Mouse (Mus musculus) liver, embryonic 14.5 days (tissue): ENCODE data around the gene Rpn1. TPM values are rescaled to one million over a fixed set of nuclear protein-coding genes. Genes with fewer than 3 reads are reported as not detected.

Source experiments
- ATAC-seq: fragments of 200-750 bp; cut with Nextera tagmentation; 2 replicates; pipeline ENCODE4 v1.8.0; 2017; ENCODE audit warnings: moderate number of reproducible peaks, mild to moderate bottlenecking, moderate library complexity; ENCODE audit not compliant: insufficient read depth
- DNase-seq, 3 experiments: peaks; one replicate each; pipeline ENCODE4 v3.0.0-alpha.2; 2012 to 2013; ENCODE audit warnings: low read depth in 3 of 3, low spot score in 3 of 3
- H3K27ac ChIP-seq: fragments of 300-500 bp; sonication (generic); 2 replicates; pipeline ENCODE4 v1.5.1; 2014; ENCODE audit warnings: moderate library complexity, mild to moderate bottlenecking, control low read depth, inconsistent platforms
- H3K27me3 ChIP-seq: fragments of 300-500 bp; sonication (generic); 2 replicates; pipeline ENCODE4 v1.6.1; 2014; ENCODE audit warnings: mild to moderate bottlenecking, low read length, moderate library complexity; ENCODE audit not compliant: control insufficient read depth, insufficient read depth
- H3K36me3 ChIP-seq: fragments of 300-500 bp; sonication (generic); replicated peaks from 2 replicates; pipeline ENCODE4 v1.6.1; 2014; ENCODE audit warnings: low read depth; ENCODE audit not compliant: control insufficient read depth, insufficient read depth
- H3K4me1 ChIP-seq, 2 experiments: fragments of 200-500 bp in 1 of 2; fragments of 300-500 bp in 1 of 2; sonication (generic) in 1 of 2; replicated peaks; 2 replicates each; pipeline ENCODE4 v1.6.1; 2012 to 2014; ENCODE audit warnings: antibody characterized with exemption in 1 of 2, inconsistent platforms in 1 of 2, low read length in 1 of 2; ENCODE audit not compliant: control insufficient read depth in 2 of 2, insufficient read depth in 2 of 2
- H3K4me2 ChIP-seq: fragments of 300-500 bp; sonication (generic); 2 replicates; pipeline ENCODE4 v1.6.1; 2014; ENCODE audit warnings: low read depth, mild to moderate bottlenecking, control low read depth, moderate library complexity
- H3K4me3 ChIP-seq, 2 experiments: fragments of 200-500 bp in 1 of 2; fragments of 300-500 bp in 1 of 2; sonication (generic) in 1 of 2; 2 replicates each; pipeline ENCODE4 v1.5.1; 2012 to 2014; ENCODE audit warnings: low read depth in 2 of 2, low read length in 2 of 2, mild to moderate bottlenecking in 2 of 2, control low read depth in 1 of 2, inconsistent platforms in 1 of 2, moderate library complexity in 1 of 2; ENCODE audit not compliant: insufficient read depth in 1 of 2
- H3K9ac ChIP-seq: fragments of 300-500 bp; sonication (generic); replicated peaks from 2 replicates; pipeline ENCODE4 v1.6.1; 2014; ENCODE audit warnings: mild to moderate bottlenecking, control low read depth, moderate library complexity
- H3K9me3 ChIP-seq: fragments of 300-500 bp; sonication (generic); 2 replicates; pipeline ENCODE4 v1.6.1; 2016; ENCODE audit warnings: low read length, mixed read lengths; ENCODE audit not compliant: control insufficient read depth
- CTCF ChIP-seq: IDR thresholded peaks from 2 replicates; pipeline ENCODE4 v1.5.1; 2016; ENCODE audit warnings: antibody characterized with exemption, low read depth, control low read depth
- EP300 ChIP-seq: IDR thresholded peaks from 2 replicates; pipeline ENCODE4 v1.6.1; 2016; ENCODE audit warnings: antibody characterized with exemption, low read depth
- WGBS: fragments of 180-500 bp; shearing (Covaris S2); extraction: QIAGEN DNeasy Blood & Tissue Kit; methylation state at CpG from one replicate; pipeline ENCODE4 v1.1.7; 2014; ENCODE audit not compliant: insufficient replicate concordance; 5-methylcytosine and 5-hydroxymethylcytosine counted together
- polyA plus RNA-seq, 2 experiments: library from polyadenylated mRNA; depleted of rRNA in 1 of 2; stranded (reverse) in 1 of 2; unstranded in 1 of 2; fragments of >200 nt; fragmentation: Nextera tagmentation in 1 of 2; extraction: Ambion mirVana in 1 of 2; gene quantifications; 2 replicates each; pipeline versions ENCODE4 v1.2.1 to v1.2.3; 2012 to 2014

Rpn1 gene
- polyA plus RNA-seq, 2 experiments: 81.7 to 172 TPM

DNA sequence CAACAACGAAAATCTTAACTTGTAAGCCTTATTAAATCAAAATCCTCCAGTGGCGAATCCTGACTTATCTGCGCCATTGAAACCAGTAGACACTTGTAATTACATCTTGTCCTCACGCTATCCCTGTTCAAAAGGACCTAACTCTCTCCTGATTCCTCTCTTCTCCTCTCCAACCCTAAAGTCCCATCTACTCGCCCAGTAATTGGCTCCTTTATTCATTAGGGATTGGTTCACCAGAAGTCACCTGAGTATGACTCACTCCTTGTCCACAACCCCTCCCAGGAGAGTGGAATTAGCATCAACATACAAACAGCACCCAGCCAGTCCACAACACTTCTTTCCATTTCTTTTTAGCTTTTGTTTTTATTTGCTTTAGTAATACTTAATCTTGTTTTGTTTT, 24.4 kb upstream of the Rpn1 start:
- 68% methylated on average over 5 of the region's 5 CpGs for WGBS
- no peaks in the 10 kb centered on the region for H3K9me3 ChIP-seq
- no peak overlapping the region for H3K4me3 ChIP-seq
- H3K27me3 ChIP-seq: no peaks in the 10 kb centered on the region
- no peak overlapping the region for H3K27ac ChIP-seq
- TF ChIP-seq EP300 (no peak), CTCF (no peak)
- no peak overlapping the region for H3K9ac ChIP-seq
- DNase-seq: no peak
- no peak for ATAC-seq
- no peaks in the 10 kb centered on the region for H3K36me3 ChIP-seq
- no peak overlapping the region for H3K4me2 ChIP-seq
- H3K4me1 ChIP-seq: peaks cover 0 to 18% of the 10 kb centered on the region in 2 experiments; a peak in 3 of 4 replicates

DNA sequence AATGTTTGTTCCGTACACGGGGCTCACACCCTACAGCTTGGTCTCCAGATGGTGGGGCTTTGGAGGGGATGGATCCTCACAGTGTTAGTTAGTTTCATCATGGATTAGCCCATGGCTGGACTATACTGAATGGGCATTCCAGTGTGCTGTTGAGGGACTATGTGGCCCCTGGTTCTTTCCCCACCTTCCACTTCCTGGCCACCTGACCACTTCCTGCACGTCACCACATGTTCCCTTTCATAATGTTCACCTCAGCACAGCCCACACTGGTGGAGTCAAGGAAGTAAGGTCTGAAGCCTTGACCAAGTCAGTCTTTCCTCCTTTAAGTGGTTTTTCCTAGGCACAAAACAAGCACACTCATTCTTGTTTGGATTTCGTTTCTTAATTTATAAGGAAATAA, 23.7 kb upstream of the Rpn1 start:
- Histone ChIP-seq H3K9ac (no peak overlapping the region), H3K4me1 (peaks cover 0 to 22% of the 10 kb centered on the region in 2 experiments; a peak in 3 of 4 replicates), H3K9me3 (no peaks in the 10 kb centered on the region), H3K27ac (no peak overlapping the region), H3K4me2 (no peak overlapping the region), H3K36me3 (no peaks in the 10 kb centered on the region), H3K27me3 (no peaks in the 10 kb centered on the region), H3K4me3 (no peak overlapping the region)
- WGBS: 44% methylated on average over 4 of the region's 4 CpGs
- TF ChIP-seq CTCF (no peak), EP300 (no peak)
- no peak for ATAC-seq
- DNase-seq: no peak

DNA sequence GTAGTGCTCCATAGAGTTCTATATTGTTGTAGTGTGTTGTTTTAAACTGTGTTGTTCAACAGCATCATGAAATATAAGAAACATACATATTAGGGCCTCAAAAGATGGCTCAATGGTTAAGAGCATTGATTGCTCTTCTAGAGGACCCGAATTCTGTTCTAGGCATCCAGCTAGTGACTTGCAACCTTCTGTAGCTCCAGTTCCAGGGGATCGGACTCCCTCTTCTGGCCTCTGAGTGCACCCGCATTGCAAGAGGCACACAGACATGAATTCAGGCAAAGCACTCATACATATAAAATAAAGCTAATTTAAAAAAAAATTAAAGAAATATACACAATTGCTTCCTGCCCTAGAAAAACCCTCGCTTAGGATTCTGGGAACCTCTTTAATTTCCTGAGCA, 22.9 kb upstream of the Rpn1 start:
- WGBS: 80% methylated on average over 4 of the region's 4 CpGs

DNA sequence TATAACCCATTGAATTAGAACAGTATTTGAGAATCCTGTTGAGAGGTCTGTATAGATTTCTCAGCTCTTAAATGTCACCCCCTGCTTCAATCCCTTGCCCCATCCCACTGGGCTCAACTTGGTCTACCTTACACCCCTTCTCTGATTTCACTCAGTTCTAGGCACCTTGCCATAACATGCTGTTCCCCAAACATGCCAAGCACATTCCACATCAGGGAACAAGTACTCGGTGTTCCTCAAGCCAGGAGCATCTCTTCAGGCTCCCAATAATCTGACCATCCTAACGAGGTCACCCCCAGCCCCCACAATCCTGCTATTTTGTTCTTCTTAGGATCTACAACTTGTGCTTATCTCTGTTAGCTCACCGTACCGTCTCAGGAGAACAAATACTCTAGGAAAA, 21.9 kb upstream of the Rpn1 start:
- Histone ChIP-seq H3K27me3 (no peaks in the 10 kb centered on the region), H3K27ac (no peak overlapping the region), H3K9me3 (no peaks in the 10 kb centered on the region), H3K36me3 (no peaks in the 10 kb centered on the region), H3K9ac (no peak overlapping the region), H3K4me3 (no peak overlapping the region), H3K4me2 (no peak overlapping the region), H3K4me1 (peaks cover 0 to 9% of the 10 kb centered on the region in 2 experiments; a peak in 2 of 4 replicates)
- ATAC-seq (no peak), DNase-seq (no peak)
- 58% methylated on average over 4 of the region's 4 CpGs for WGBS
- no peak for TF ChIP-seq EP300
- TF ChIP-seq CTCF: no peak

More for the DNA sequence above, 22.9 kb upstream of the Rpn1 start:
- Histone ChIP-seq H3K4me2 (no peak overlapping the region), H3K4me3 (no peak overlapping the region), H3K27me3 (no peaks in the 10 kb centered on the region), H3K9ac (no peak overlapping the region), H3K27ac (no peak overlapping the region), H3K4me1 (peaks cover 0 to 17% of the 10 kb centered on the region in 2 experiments; a peak in 2 of 4 replicates), H3K9me3 (no peaks in the 10 kb centered on the region), H3K36me3 (no peaks in the 10 kb centered on the region)
- ATAC-seq: no peak
- TF ChIP-seq EP300: no peak
- TF ChIP-seq CTCF: 0 out of 2 replicates have a peak, but pooled peaks have one; percentile 13
- DNase-seq: no peak

DNA sequence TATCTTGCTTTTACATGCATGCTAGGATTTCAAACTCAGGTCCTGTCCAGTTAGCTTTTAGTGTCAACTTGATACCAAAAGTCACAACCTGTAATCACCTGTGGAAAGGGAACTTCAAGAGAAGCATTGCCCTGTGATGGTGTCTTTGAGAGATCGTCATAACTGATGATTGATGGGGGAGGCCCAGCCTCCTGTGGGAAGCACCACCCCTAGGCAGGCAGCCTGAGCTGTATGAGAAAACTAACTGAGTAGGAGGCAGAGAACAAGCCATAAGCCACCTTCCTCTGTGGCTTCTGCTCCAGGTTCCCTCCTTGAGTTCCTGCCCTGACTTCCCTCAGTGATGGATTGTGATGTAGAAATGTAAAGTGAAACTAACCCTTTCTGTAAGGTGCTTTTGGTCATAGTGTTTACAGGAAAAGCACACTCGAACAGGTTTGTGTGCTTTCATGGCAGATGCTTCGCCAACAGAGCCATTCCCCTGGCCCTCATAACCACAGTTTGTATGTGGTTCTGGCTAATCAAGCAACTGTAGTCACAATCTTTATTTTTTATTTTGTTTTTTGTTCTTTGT, 20.1 kb upstream of the Rpn1 start:
- Histone ChIP-seq H3K9ac (no peak overlapping the region), H3K27me3 (no peaks in the 10 kb centered on the region), H3K9me3 (no peaks in the 10 kb centered on the region), H3K4me1 (peaks cover 0 to 9% of the 10 kb centered on the region in 2 experiments; a peak in 2 of 4 replicates), H3K27ac (no peak overlapping the region), H3K4me3 (no peak overlapping the region), H3K36me3 (no peaks in the 10 kb centered on the region), H3K4me2 (no peak overlapping the region)
- 57% methylated on average over 3 of the region's 3 CpGs for whole genome bisulfite sequencing
- TF ChIP-seq EP300: no peak
- TF ChIP-seq CTCF: no peak
- ATAC-seq (no peak), DNase-seq (no peak)
